Mouse (Mus musculus): ENCODE measurements around the gene Rpl35a. TPM values are rescaled to one million over a fixed set of nuclear protein-coding genes. Genes with fewer than 3 reads are reported as not detected.
"Not testable (repeated sequence)": the region's sequence is repeated elsewhere in the genome, so short reads cannot be mapped to it uniquely, and the experiment has no call there.

Gene Rpl35a
- polyA plus RNA-seq, 1 experiment from 2014 or later = 1,051 TPM

GRCm38 (mm10) chr16:33048686-33049085 is 7.6 kb upstream of the Rpl35a start:
- WGBS = 69% methylated on average over 2 of the region's 2 CpGs
- no peak overlapping the region for H3K27ac ChIP-seq (ENCODE audit: low read depth, low read length)
- H3K9ac ChIP-seq (ENCODE audit: low read depth, low read length) = no peak overlapping the region
- no peak overlapping the region for H3K4me2 ChIP-seq (replicated peaks; ENCODE audit: low read depth, low read length)
- no peak for ATAC-seq (ENCODE audit: low FRiP score, low TSS enrichment)
- no peak overlapping the region for H3K4me3 ChIP-seq (ENCODE audit: low read length)
- no peaks in the 10 kb centered on the region for H3K36me3 ChIP-seq (ENCODE audit: control insufficient read depth, insufficient read depth, low read length)
- no peaks in the 10 kb centered on the region for H3K9me3 ChIP-seq (ENCODE audit: control insufficient read depth, low read length)
- no peaks in the 10 kb centered on the region for H3K4me1 ChIP-seq (ENCODE audit: control insufficient read depth, insufficient read depth, low read length)
- H3K27me3 ChIP-seq (ENCODE audit: control insufficient read depth, insufficient read depth, low read length) = no peaks in the 10 kb centered on the region

GRCm38 (mm10) chr16:33049809-33050208 is 6.4 kb upstream of the Rpl35a start:
- Histone ChIP-seq H3K4me2 (replicated peaks; ENCODE audit: low read depth, low read length) (no peak overlapping the region), H3K36me3 (ENCODE audit: control insufficient read depth, insufficient read depth, low read length) (no peaks in the 10 kb centered on the region), H3K27me3 (ENCODE audit: control insufficient read depth, insufficient read depth, low read length) (no peaks in the 10 kb centered on the region), H3K9me3 (ENCODE audit: control insufficient read depth, low read length) (no peaks in the 10 kb centered on the region), H3K9ac (ENCODE audit: low read depth, low read length) (no peak overlapping the region), H3K27ac (ENCODE audit: low read depth, low read length) (no peak overlapping the region), H3K4me1 (ENCODE audit: control insufficient read depth, insufficient read depth, low read length) (no peaks in the 10 kb centered on the region), H3K4me3 (ENCODE audit: low read length) (no peak overlapping the region)
- no peak for ATAC-seq (ENCODE audit: low FRiP score, low TSS enrichment)
- WGBS = 92% methylated on average over 16 of the region's 16 CpGs

GRCm38 (mm10) chr16:33053141-33053540 is 3.1 kb upstream of the Rpl35a start:
- no peak overlapping the region for H3K4me2 ChIP-seq (replicated peaks; ENCODE audit: low read depth, low read length)
- no peaks in the 10 kb centered on the region for H3K27me3 ChIP-seq (ENCODE audit: control insufficient read depth, insufficient read depth, low read length)
- no peak for ATAC-seq (ENCODE audit: low FRiP score, low TSS enrichment)
- no peak overlapping the region for H3K27ac ChIP-seq (ENCODE audit: low read depth, low read length)
- WGBS = 67% methylated on average over 5 of the region's 5 CpGs
- H3K4me3 ChIP-seq (ENCODE audit: low read length) = no peak overlapping the region
- peaks cover 4% of the 10 kb centered on the region for H3K4me1 ChIP-seq (ENCODE audit: control insufficient read depth, insufficient read depth, low read length)
- peaks cover 4% of the 10 kb centered on the region for H3K36me3 ChIP-seq (ENCODE audit: control insufficient read depth, insufficient read depth, low read length)
- no peaks in the 10 kb centered on the region for H3K9me3 ChIP-seq (ENCODE audit: control insufficient read depth, low read length)
- H3K9ac ChIP-seq (ENCODE audit: low read depth, low read length) = no peak overlapping the region

- not testable (repeated sequence) for H3K9ac ChIP-seq (ENCODE audit: low read depth, low read length); H3K27ac ChIP-seq (ENCODE audit: low read depth, low read length); H3K27me3 ChIP-seq (ENCODE audit: control insufficient read depth, insufficient read depth, low read length); ATAC-seq (ENCODE audit: low FRiP score, low TSS enrichment); H3K4me2 ChIP-seq (replicated peaks; ENCODE audit: low read depth, low read length); H3K9me3 ChIP-seq (ENCODE audit: control insufficient read depth, low read length); H3K4me3 ChIP-seq (ENCODE audit: low read length)
- Histone ChIP-seq H3K36me3 (ENCODE audit: control insufficient read depth, insufficient read depth, low read length) (peaks cover 22% of the 10 kb centered on the region), H3K4me1 (ENCODE audit: control insufficient read depth, insufficient read depth, low read length) (peaks cover 14% of the 10 kb centered on the region)
- 90% methylated on average over 2 of the region's 2 CpGs for WGBS
Observed at GRCm38 (mm10) chr16:33054927-33055326, 1.3 kb upstream of the Rpl35a start.

- Histone ChIP-seq H3K4me2 (replicated peaks; ENCODE audit: low read depth, low read length) (peak overlapping the region; percentile 48), H3K36me3 (ENCODE audit: control insufficient read depth, insufficient read depth, low read length) (peaks cover 29% of the 10 kb centered on the region), H3K27me3 (ENCODE audit: control insufficient read depth, insufficient read depth, low read length) (no peaks in the 10 kb centered on the region), H3K9me3 (ENCODE audit: control insufficient read depth, low read length) (no peaks in the 10 kb centered on the region), H3K4me3 (ENCODE audit: low read length) (peak overlapping the region; percentile 89), H3K9ac (ENCODE audit: low read depth, low read length) (peak overlapping the region; percentile 91; the same call in 1 of the 2 replicates), H3K4me1 (ENCODE audit: control insufficient read depth, insufficient read depth, low read length) (peaks cover 14% of the 10 kb centered on the region), H3K27ac (ENCODE audit: low read depth, low read length) (no peak overlapping the region)
- WGBS = 26% methylated on average over 10 of the region's 10 CpGs
- peak; percentile 51 for ATAC-seq (ENCODE audit: low FRiP score, low TSS enrichment)
Observed at GRCm38 (mm10) chr16:33055655-33056054, 598 bp upstream of the Rpl35a start.

- WGBS = under 1% methylated on average over 24 of the region's 24 CpGs
- H3K9ac ChIP-seq (ENCODE audit: low read depth, low read length) = peak overlapping the region; percentile 91
- peak overlapping the region; percentile 89 for H3K4me3 ChIP-seq (ENCODE audit: low read length)
- H3K4me1 ChIP-seq (ENCODE audit: control insufficient read depth, insufficient read depth, low read length) = peaks cover 14% of the 10 kb centered on the region
- no peaks in the 10 kb centered on the region for H3K27me3 ChIP-seq (ENCODE audit: control insufficient read depth, insufficient read depth, low read length)
- ATAC-seq (ENCODE audit: low FRiP score, low TSS enrichment) = 0 out of 2 replicates have a peak, but pooled peaks have one; percentile 34
- H3K9me3 ChIP-seq (ENCODE audit: control insufficient read depth, low read length) = no peaks in the 10 kb centered on the region
- H3K4me2 ChIP-seq (replicated peaks; ENCODE audit: low read depth, low read length) = peak overlapping the region; percentile 67
- peaks cover 35% of the 10 kb centered on the region for H3K36me3 ChIP-seq (ENCODE audit: control insufficient read depth, insufficient read depth, low read length)
- peak overlapping the region; percentile 83 for H3K27ac ChIP-seq (ENCODE audit: low read depth, low read length)
Observed at GRCm38 (mm10) chr16:33056786-33057185, 533 bp downstream of the Rpl35a start.

GRCm38 (mm10) chr16:33058033-33058432 is 1.8 kb downstream of the Rpl35a start:
- Histone ChIP-seq H3K4me2 (replicated peaks; ENCODE audit: low read depth, low read length) (peak overlapping the region; percentile 67), H3K9ac (ENCODE audit: low read depth, low read length) (peak overlapping the region; percentile 91; the same call in 1 of the 2 replicates), H3K36me3 (ENCODE audit: control insufficient read depth, insufficient read depth, low read length) (peaks cover 35% of the 10 kb centered on the region), H3K4me3 (ENCODE audit: low read length) (peak overlapping the region; percentile 89), H3K27ac (ENCODE audit: low read depth, low read length) (no peak overlapping the region), H3K27me3 (ENCODE audit: control insufficient read depth, insufficient read depth, low read length) (no peaks in the 10 kb centered on the region), H3K9me3 (ENCODE audit: control insufficient read depth, low read length) (no peaks in the 10 kb centered on the region), H3K4me1 (ENCODE audit: control insufficient read depth, insufficient read depth, low read length) (peaks cover 15% of the 10 kb centered on the region)
- WGBS = 91% methylated on average over 16 of the region's 16 CpGs
- ATAC-seq (ENCODE audit: low FRiP score, low TSS enrichment) = no peak

- 91% methylated on average over 9 of the region's 9 CpGs for WGBS
- H3K4me2 ChIP-seq (replicated peaks; ENCODE audit: low read depth, low read length); H3K9me3 ChIP-seq (ENCODE audit: control insufficient read depth, low read length); H3K9ac ChIP-seq (ENCODE audit: low read depth, low read length); H3K27ac ChIP-seq (ENCODE audit: low read depth, low read length); H3K4me3 ChIP-seq (ENCODE audit: low read length); ATAC-seq (ENCODE audit: low FRiP score, low TSS enrichment); H3K27me3 ChIP-seq (ENCODE audit: control insufficient read depth, insufficient read depth, low read length): not testable (repeated sequence)
- peaks cover 21% of the 10 kb centered on the region for H3K4me1 ChIP-seq (ENCODE audit: control insufficient read depth, insufficient read depth, low read length)
- H3K36me3 ChIP-seq (ENCODE audit: control insufficient read depth, insufficient read depth, low read length) = peaks cover 35% of the 10 kb centered on the region
Observed at GRCm38 (mm10) chr16:33058656-33059055, 2.4 kb downstream of the Rpl35a start.

GRCm38 (mm10) chr16:33059471-33059870 is 3.2 kb downstream of the Rpl35a start:
- 88% methylated on average over 1 of the region's 1 CpGs for WGBS

More at GRCm38 (mm10) chr16:33059471-33059870, 3.2 kb downstream of the Rpl35a start:
- H3K27me3 ChIP-seq (ENCODE audit: control insufficient read depth, insufficient read depth, low read length) = no peaks in the 10 kb centered on the region
- peaks cover 23% of the 10 kb centered on the region for H3K4me1 ChIP-seq (ENCODE audit: control insufficient read depth, insufficient read depth, low read length)
- peaks cover 35% of the 10 kb centered on the region for H3K36me3 ChIP-seq (ENCODE audit: control insufficient read depth, insufficient read depth, low read length)
- ATAC-seq (ENCODE audit: low FRiP score, low TSS enrichment) = no peak
- H3K27ac ChIP-seq (ENCODE audit: low read depth, low read length) = no peak overlapping the region
- no peak overlapping the region for H3K9ac ChIP-seq (ENCODE audit: low read depth, low read length)
- no peak overlapping the region for H3K4me2 ChIP-seq (replicated peaks; ENCODE audit: low read depth, low read length)
- H3K4me3 ChIP-seq (ENCODE audit: low read length) = no peak overlapping the region
- no peaks in the 10 kb centered on the region for H3K9me3 ChIP-seq (ENCODE audit: control insufficient read depth, low read length)
